Mouse (Mus musculus) liver, adult 2 months (tissue): Measurements from ENCODE around the gene Rbm5.

Experiments
- CTCF ChIP-seq: fragments of 200-500 bp; IDR thresholded peaks from 2 replicates; pipeline ENCODE4 v1.5.1; 2011; ENCODE audit warnings: low read depth, low read length, control low read depth
- POLR2A ChIP-seq: fragments of 200-500 bp; IDR thresholded peaks from 2 replicates; pipeline ENCODE4 v1.6.1; 2011; ENCODE audit warnings: low read length, control low read depth; ENCODE audit not compliant: insufficient read depth; ENCODE audit errors: extremely low read depth

- TF ChIP-seq CTCF (no peak), POLR2A (no peak)
These were observed 76.2 kb downstream of the Rbm5 start for GRCm38 (mm10) chr9:107694627-107695026.
